Comparison of ENCODE assay signal across 13 mouse cellular contexts in the genomic region with DNA sequence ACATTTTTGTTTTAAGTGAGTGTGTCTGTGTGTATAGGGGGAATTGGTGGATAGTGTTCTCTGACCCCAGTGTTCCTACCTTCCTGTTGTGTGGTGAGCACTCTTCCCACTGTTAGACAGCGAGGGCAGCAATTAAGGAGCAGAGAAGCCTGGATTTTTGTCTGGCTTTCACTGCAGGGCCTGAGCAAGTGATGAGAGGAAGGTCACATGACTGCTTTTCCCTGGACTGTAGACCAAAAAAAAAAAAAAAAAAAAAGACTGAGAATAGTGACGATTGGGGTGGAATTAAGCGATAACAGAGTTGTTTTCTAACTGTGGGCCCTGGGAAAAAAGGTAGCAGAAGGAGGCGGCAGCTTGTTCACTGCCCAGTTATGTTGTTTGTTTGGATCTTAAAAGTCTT. TPM values are rescaled to one million over a fixed set of nuclear protein-coding genes. Genes with fewer than 3 reads are reported as not detected.
DNase-seq lines count a peak whose midpoint lies in the region; ATAC-seq and TF ChIP-seq lines count a peak whose summit lies in the region.
"Had no signal": no experiment of that assay in that cellular context is flagged by ENCODE, and none has a peak within 500 bp of the region (broad histone marks: within the 10 kb centered on the region; RNA-seq: fewer than 3 reads in every experiment).

No protein-coding gene starts in this region.

- ATAC-seq in heart, embryonic 14.5 days (ENCODE audit: insufficient number of reproducible peaks, insufficient read depth, low FRiP score, low read depth), result no peak; the same call in 1 of the 2 replicates
- ATAC-seq in midbrain, embryonic 13.5 days, result no peak
- ATAC-seq in midbrain, embryonic 14.5 days (ENCODE audit: low FRiP score, low TSS enrichment), result no peak

- no peaks in the 10 kb centered on the region for H3K9me3 ChIP-seq in heart, embryonic 14.5 days (ENCODE audit: control insufficient read depth, low read length)
- no peaks in the 10 kb centered on the region for H3K9me3 ChIP-seq in midbrain, embryonic 13.5 days
- no peaks in the 10 kb centered on the region for H3K9me3 ChIP-seq in midbrain, embryonic 14.5 days (ENCODE audit: control insufficient read depth, low read length)
- no peaks in the 10 kb centered on the region for H3K9me3 ChIP-seq in limb, embryonic 10.5 days (replicated peaks)
- H3K9me3 ChIP-seq: forebrain, embryonic 12.5 days had no signal

- H3K27ac ChIP-seq in heart, embryonic 14.5 days (replicated peaks in 1 of 2; ENCODE audit: control insufficient read depth in 1 of 2, insufficient read depth in 1 of 2, low read depth in 2 of 2, low read length in 2 of 2), result peak overlapping the region; percentile 62 to 66
- 0 out of 2 replicates have a peak overlapping the region, but pooled peaks have one; percentile 30 for H3K27ac ChIP-seq in midbrain, embryonic 13.5 days
- no peak overlapping the region for H3K27ac ChIP-seq in midbrain, embryonic 14.5 days (replicated peaks; ENCODE audit: low read depth, low read length)
- peak overlapping the region; percentile 71 for H3K27ac ChIP-seq in limb, embryonic 10.5 days
- no peak overlapping the region for H3K27ac ChIP-seq in layer of hippocampus, adult 2 months
- H3K27ac ChIP-seq: forebrain, embryonic 12.5 days had no signal

- no peak for DNase-seq in heart, adult 9 months (ENCODE audit: low spot score in 2 of 2)
- DNase-seq in midbrain, embryonic 14.5 days, result no peak
- DNase-seq in limb, embryonic 10.5 days (ENCODE audit: low spot score), result no peak
- no peak for DNase-seq in layer of hippocampus, adult 2 months (ENCODE audit: low spot score in 2 of 2)
- DNase-seq in left cerebral cortex, adult 18-20 months (ENCODE audit: low spot score in 2 of 2), result no peak
- no peak for DNase-seq in c-Kit-positive CD71-positive TER-119-positive erythroid progenitor cells, embryonic 14.5 days (ENCODE audit: low spot score)
- DNase-seq: gastrocnemius, postnatal 36 days; left cerebral cortex, postnatal 4 days; lung, postnatal 14 days; right cerebral cortex, postnatal 14 days had no signal

- no peaks in the 10 kb centered on the region for H3K36me3 ChIP-seq in heart, embryonic 14.5 days (ENCODE audit: control insufficient read depth, insufficient read depth, low read length)
- no peaks in the 10 kb centered on the region for H3K36me3 ChIP-seq in midbrain, embryonic 13.5 days
- H3K36me3 ChIP-seq in midbrain, embryonic 14.5 days (ENCODE audit: control insufficient read depth, insufficient read depth, low read length), result no peaks in the 10 kb centered on the region
- H3K36me3 ChIP-seq in limb, embryonic 10.5 days, result no peaks in the 10 kb centered on the region
- H3K36me3 ChIP-seq: forebrain, embryonic 12.5 days had no signal

- H3K9ac ChIP-seq in heart, embryonic 14.5 days (ENCODE audit: low read length), result peak overlapping the region; percentile 2; the same call in 1 of the 2 replicates
- H3K9ac ChIP-seq in midbrain, embryonic 13.5 days (replicated peaks), result no peak overlapping the region
- no peak overlapping the region for H3K9ac ChIP-seq in midbrain, embryonic 14.5 days (replicated peaks; ENCODE audit: low read length)
- H3K9ac ChIP-seq: forebrain, embryonic 12.5 days had no signal

- no peak overlapping the region for H3K4me3 ChIP-seq in heart, embryonic 14.5 days (ENCODE audit: control insufficient read depth in 1 of 2, insufficient read depth in 1 of 2, low read depth in 1 of 2, low read length in 2 of 2)
- H3K4me3 ChIP-seq in midbrain, embryonic 13.5 days (replicated peaks), result no peak overlapping the region
- H3K4me3 ChIP-seq in midbrain, embryonic 14.5 days (replicated peaks; ENCODE audit: low read depth, low read length), result no peak overlapping the region
- H3K4me3 ChIP-seq in limb, embryonic 10.5 days, result no peak overlapping the region
- no peak overlapping the region for H3K4me3 ChIP-seq in layer of hippocampus, adult 2 months
- H3K4me3 ChIP-seq: forebrain, embryonic 12.5 days had no signal

- no peak overlapping the region for H3K4me2 ChIP-seq in heart, embryonic 14.5 days (ENCODE audit: low read length)
- H3K4me2 ChIP-seq in midbrain, embryonic 13.5 days (replicated peaks), result no peak overlapping the region
- H3K4me2 ChIP-seq in midbrain, embryonic 14.5 days (ENCODE audit: low read length), result no peak overlapping the region
- H3K4me2 ChIP-seq: forebrain, embryonic 12.5 days had no signal

- TF ChIP-seq CTCF in layer of hippocampus, adult 2 months (conservative IDR thresholded peaks at IDR 0.05), result no peak

- 28% methylated on average over 4 of the region's 4 CpGs for WGBS in heart, embryonic 14.5 days
- 36% methylated on average over 4 of the region's 4 CpGs for WGBS in midbrain, embryonic 13.5 days
- 31% methylated on average over 4 of the region's 4 CpGs for WGBS in midbrain, embryonic 14.5 days
- WGBS in limb, embryonic 10.5 days, result 51% methylated on average over 4 of the region's 4 CpGs

- no peaks in the 10 kb centered on the region for H3K27me3 ChIP-seq in heart, embryonic 14.5 days (ENCODE audit: control insufficient read depth, insufficient read depth, low read length)
- no peaks in the 10 kb centered on the region for H3K27me3 ChIP-seq in midbrain, embryonic 13.5 days
- no peaks in the 10 kb centered on the region for H3K27me3 ChIP-seq in midbrain, embryonic 14.5 days (ENCODE audit: control insufficient read depth, insufficient read depth, low read length)
- H3K27me3 ChIP-seq in limb, embryonic 10.5 days (ENCODE audit: low read depth, poor library complexity, severe bottlenecking), result no peaks in the 10 kb centered on the region
- H3K27me3 ChIP-seq: forebrain, embryonic 12.5 days had no signal

- peaks cover 7 to 9% of the 10 kb centered on the region in 2 experiments for H3K4me1 ChIP-seq in heart, embryonic 14.5 days (ENCODE audit: control insufficient read depth in 2 of 2, insufficient read depth in 2 of 2, low read length in 2 of 2)
- peaks cover 7% of the 10 kb centered on the region; the same call in 1 of the 2 replicates for H3K4me1 ChIP-seq in midbrain, embryonic 13.5 days (replicated peaks)
- no peaks in the 10 kb centered on the region for H3K4me1 ChIP-seq in midbrain, embryonic 14.5 days (ENCODE audit: control insufficient read depth, insufficient read depth, low read length)
- H3K4me1 ChIP-seq in limb, embryonic 10.5 days, result peaks cover 20% of the 10 kb centered on the region

RNA-seq across cellular contexts. Expression of a gene that starts 6.2 kb away (rescaled TPM):
- polyA plus RNA-seq in heart, embryonic 14.5 days (2014; fragmentation: Nextera tagmentation; extraction: Ambion mirVana), result not detected in 2 replicates
- not detected in 2 replicates for polyA plus RNA-seq in midbrain, embryonic 13.5 days (2015; fragmentation: Nextera tagmentation; extraction: Ambion mirVana)
- polyA plus RNA-seq in midbrain, embryonic 14.5 days (2014; fragmentation: Nextera tagmentation; extraction: Ambion mirVana), result 0.33 and 0.38 TPM in 2 replicates
- not detected in 2 replicates for polyA plus RNA-seq in limb, embryonic 10.5 days (2016; fragmentation: Nextera tagmentation; extraction: Ambion mirVana)
- total RNA-seq in layer of hippocampus, adult 2 months (2021), result not detected
- not detected for total RNA-seq in left cerebral cortex, adult 18-20 months (2021)
- total RNA-seq: gastrocnemius, postnatal 36 days had no signal
- polyA plus RNA-seq: forebrain, embryonic 12.5 days had no signal

RNA-seq across cellular contexts. Expression of a gene that starts 10.3 kb away (rescaled TPM):
- 0.07 and 0.22 TPM in 2 replicates for polyA plus RNA-seq in heart, embryonic 14.5 days (2014; fragmentation: Nextera tagmentation; extraction: Ambion mirVana)
- polyA plus RNA-seq in midbrain, embryonic 13.5 days (2015; fragmentation: Nextera tagmentation; extraction: Ambion mirVana), result 0.22 and 0.24 TPM in 2 replicates
- polyA plus RNA-seq in midbrain, embryonic 14.5 days (2014; fragmentation: Nextera tagmentation; extraction: Ambion mirVana), result 0.16 and 0.18 TPM in 2 replicates
- polyA plus RNA-seq in limb, embryonic 10.5 days (2016; fragmentation: Nextera tagmentation; extraction: Ambion mirVana), result 0.08 TPM in 2 replicates
- total RNA-seq in layer of hippocampus, adult 2 months (2021), result under 1 TPM in 1 of 2 experiments, not detected in 1; 0.25 TPM
- under 1 TPM in 1 of 2 experiments, not detected in 1; 0.23 TPM for total RNA-seq in left cerebral cortex, adult 18-20 months (2021)
- total RNA-seq: gastrocnemius, postnatal 36 days had no signal

RNA-seq across cellular contexts. Expression of a gene that starts 22.4 kb away (rescaled TPM):
- polyA plus RNA-seq in heart, embryonic 14.5 days (2014; fragmentation: Nextera tagmentation; extraction: Ambion mirVana), result 12.9 and 14.7 TPM in 2 replicates
- 15.5 and 16.2 TPM in 2 replicates for polyA plus RNA-seq in midbrain, embryonic 13.5 days (2015; fragmentation: Nextera tagmentation; extraction: Ambion mirVana)
- polyA plus RNA-seq in midbrain, embryonic 14.5 days (2014; fragmentation: Nextera tagmentation; extraction: Ambion mirVana), result 10.7 and 12.5 TPM in 2 replicates
- 46.8 and 62.9 TPM in 2 replicates for polyA plus RNA-seq in limb, embryonic 10.5 days (2016; fragmentation: Nextera tagmentation; extraction: Ambion mirVana)
- 1 to 10 TPM; 7.9 to 9.7 TPM for total RNA-seq in layer of hippocampus, adult 2 months (2021)
- total RNA-seq in left cerebral cortex, adult 18-20 months (2021), result 1 to 10 TPM; 6.7 to 7.9 TPM

RNA-seq across cellular contexts. Expression of a gene that starts 31.6 kb away (rescaled TPM):
- 32.0 and 35.3 TPM in 2 replicates for polyA plus RNA-seq in heart, embryonic 14.5 days (2014; fragmentation: Nextera tagmentation; extraction: Ambion mirVana)
- 45.4 and 49.5 TPM in 2 replicates for polyA plus RNA-seq in midbrain, embryonic 13.5 days (2015; fragmentation: Nextera tagmentation; extraction: Ambion mirVana)
- polyA plus RNA-seq in midbrain, embryonic 14.5 days (2014; fragmentation: Nextera tagmentation; extraction: Ambion mirVana), result 39.2 and 69.0 TPM in 2 replicates
- 47.2 and 51.5 TPM in 2 replicates for polyA plus RNA-seq in limb, embryonic 10.5 days (2016; fragmentation: Nextera tagmentation; extraction: Ambion mirVana)
- total RNA-seq in layer of hippocampus, adult 2 months (2021), result 100 to 1,000 TPM; 196 to 198 TPM
- total RNA-seq in left cerebral cortex, adult 18-20 months (2021), result 100 to 1,000 TPM; 207 to 211 TPM

RNA-seq across cellular contexts. Expression of a gene that starts 44.9 kb away (rescaled TPM):
- polyA plus RNA-seq in heart, embryonic 14.5 days (2014; fragmentation: Nextera tagmentation; extraction: Ambion mirVana), result 92.4 and 94.5 TPM in 2 replicates
- polyA plus RNA-seq in midbrain, embryonic 13.5 days (2015; fragmentation: Nextera tagmentation; extraction: Ambion mirVana), result 34.4 and 35.0 TPM in 2 replicates
- 35.8 and 41.2 TPM in 2 replicates for polyA plus RNA-seq in midbrain, embryonic 14.5 days (2014; fragmentation: Nextera tagmentation; extraction: Ambion mirVana)
- 71.7 and 72.3 TPM in 2 replicates for polyA plus RNA-seq in limb, embryonic 10.5 days (2016; fragmentation: Nextera tagmentation; extraction: Ambion mirVana)
- total RNA-seq in layer of hippocampus, adult 2 months (2021), result 10 to 100 TPM; 46.4 to 54.5 TPM
- 10 to 100 TPM; 47.7 to 55.1 TPM for total RNA-seq in left cerebral cortex, adult 18-20 months (2021)

Comparison
In these comparisons a context has a peak if more than half of its experiments do, and no peak if none do; other contexts are left out.
1. H3K27ac ChIP-seq: peak in heart, embryonic 14.5 days (2 of 2), midbrain, embryonic 13.5 days (single experiment) and limb, embryonic 10.5 days (single experiment); none in midbrain, embryonic 14.5 days (single experiment) and layer of hippocampus, adult 2 months (single experiment).